Mouse (Mus musculus) cerebellum, postnatal 10 days (tissue): ENCODE results near the gene Cbx8.
A peak's percentile ranks its signal among the peaks of the same experiment; 100 is the strongest.

Experiments used
- DNase-seq, 2 experiments: peaks; one replicate each; pipeline ENCODE4 v3.0.0; 2021; ENCODE audit warnings: mixed read lengths in 2 of 2

Cbx8 gene

DNA sequence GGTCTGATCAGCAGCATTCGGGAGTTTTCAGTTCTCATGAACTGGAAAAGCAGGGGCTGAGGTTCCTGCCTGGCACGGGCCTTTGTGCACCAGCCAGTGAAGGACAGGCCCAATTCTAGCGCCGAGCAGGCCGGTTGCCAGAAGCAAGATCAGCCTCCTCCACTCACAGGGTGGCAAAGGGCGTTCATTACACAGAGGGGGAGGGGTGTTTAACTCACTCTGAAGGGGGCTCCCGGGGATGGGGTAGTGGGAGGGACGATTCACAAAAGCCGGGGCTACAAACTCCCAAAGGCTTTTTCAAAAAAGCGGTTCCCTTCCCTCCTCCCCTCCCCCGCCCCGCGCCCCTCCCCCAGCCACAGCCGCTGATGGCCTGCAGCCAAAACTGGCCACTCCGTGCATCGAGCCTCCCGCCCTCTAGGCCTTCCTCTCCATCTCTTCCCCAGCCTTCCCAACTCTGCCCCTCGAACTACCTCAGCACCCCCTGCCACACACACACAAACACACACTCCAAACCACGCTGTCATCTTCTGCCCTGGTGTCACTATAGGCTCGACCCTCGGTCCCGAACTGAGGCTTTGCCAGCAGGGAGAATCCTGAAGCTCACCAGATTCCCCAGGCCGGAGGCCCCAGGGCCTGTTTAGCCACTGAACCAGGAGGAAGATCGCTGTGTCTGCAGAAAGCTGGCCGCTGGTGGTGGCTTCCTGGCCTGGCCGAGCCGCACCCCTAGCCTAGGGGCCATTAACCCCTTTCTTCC is 38.1 kb upstream of the Cbx8 start:
- peak; percentile 84 to 88 for DNase-seq

DNA sequence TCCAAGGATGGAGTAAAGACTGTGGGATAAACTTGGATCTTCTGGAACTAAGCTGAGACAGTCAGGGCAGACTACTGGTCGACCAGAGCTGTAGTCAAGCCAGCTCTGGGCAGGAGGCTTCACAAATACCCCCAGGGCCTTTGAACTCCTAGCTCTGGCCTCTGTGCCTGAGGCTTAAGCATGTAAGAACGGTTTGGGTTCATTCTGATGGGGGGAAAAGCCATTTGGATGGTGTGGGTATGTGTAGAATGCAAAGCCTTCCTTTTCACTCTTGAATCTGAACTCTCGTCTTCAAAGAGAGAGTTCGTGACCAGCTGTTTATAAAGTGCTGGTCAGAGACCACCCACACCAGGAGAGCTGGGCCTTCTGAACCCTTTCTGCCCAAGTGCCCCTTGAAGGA is 37.0 kb upstream of the Cbx8 start:
- DNase-seq, result no peak

- no peak for DNase-seq
Observed at GRCm38 (mm10) chr11:119075805-119076204, 35.0 kb upstream of the Cbx8 start.

GRCm38 (mm10) chr11:119073876-119074433 is 33.2 kb upstream of the Cbx8 start:
- DNase-seq, result no peak

- DNase-seq, result peak; percentile 72 to 73
Observed at GRCm38 (mm10) chr11:119072986-119073385, 32.2 kb upstream of the Cbx8 start.

DNA sequence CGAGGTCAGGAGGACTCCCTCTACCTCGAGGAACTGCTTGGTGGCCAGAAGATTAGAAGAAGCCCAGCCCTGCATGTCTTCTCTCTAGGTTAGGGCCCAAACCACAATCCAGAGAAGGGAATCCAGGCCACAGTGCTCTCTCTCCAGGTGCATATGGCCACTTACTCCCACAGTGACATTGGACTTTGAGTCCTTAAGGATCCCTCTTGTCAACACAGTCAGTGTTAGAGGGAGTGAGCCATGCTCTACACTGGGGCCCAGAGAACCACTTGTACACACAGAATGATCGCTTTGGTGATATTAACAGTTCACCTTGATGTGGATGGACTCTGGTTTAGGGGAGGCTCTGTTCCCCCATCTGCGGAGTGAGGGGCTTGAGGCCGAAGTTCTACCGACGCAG is 31.5 kb upstream of the Cbx8 start:
- no peak for DNase-seq

DNA sequence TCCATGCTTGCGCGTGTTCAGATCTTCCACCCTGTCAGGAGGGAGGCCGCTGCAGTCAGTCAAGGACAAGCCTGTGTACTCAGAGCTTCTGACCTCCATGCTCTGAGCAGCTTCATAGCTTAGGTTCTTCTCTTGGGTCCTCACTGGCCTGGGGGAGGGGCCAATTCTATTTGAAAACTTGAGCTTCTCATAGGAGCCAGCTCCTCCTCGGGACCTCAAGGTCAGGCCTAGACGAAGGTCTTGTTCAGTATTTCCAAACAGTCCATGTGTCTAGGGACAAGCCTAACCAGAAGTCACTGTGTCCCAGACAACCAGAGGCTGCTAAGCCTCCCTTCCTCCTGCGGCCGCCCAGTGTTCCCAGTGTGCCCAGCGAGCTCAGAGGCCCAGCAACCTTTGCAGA is 26.1 kb upstream of the Cbx8 start:
- DNase-seq, result no peak

DNA sequence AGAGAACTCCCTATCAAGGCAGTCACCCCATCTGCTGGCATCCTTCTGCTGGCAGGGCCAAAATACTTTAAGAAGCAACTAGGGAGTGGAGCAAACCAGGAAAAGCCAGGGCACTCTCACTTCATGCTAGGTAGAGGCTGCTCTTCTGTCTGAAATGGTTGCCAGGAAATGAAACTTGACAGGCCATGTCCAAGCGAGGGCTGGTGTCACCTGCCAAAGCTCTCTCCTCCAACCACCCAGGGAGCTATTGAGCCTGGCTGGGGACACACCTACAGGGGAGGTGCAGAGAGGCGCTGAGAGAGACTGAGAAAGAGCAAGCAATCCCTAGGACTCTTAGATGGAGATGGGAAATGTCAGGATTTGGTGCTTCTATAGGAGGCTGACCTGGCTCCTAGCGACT is 18.5 kb upstream of the Cbx8 start:
- no peak for DNase-seq

DNA sequence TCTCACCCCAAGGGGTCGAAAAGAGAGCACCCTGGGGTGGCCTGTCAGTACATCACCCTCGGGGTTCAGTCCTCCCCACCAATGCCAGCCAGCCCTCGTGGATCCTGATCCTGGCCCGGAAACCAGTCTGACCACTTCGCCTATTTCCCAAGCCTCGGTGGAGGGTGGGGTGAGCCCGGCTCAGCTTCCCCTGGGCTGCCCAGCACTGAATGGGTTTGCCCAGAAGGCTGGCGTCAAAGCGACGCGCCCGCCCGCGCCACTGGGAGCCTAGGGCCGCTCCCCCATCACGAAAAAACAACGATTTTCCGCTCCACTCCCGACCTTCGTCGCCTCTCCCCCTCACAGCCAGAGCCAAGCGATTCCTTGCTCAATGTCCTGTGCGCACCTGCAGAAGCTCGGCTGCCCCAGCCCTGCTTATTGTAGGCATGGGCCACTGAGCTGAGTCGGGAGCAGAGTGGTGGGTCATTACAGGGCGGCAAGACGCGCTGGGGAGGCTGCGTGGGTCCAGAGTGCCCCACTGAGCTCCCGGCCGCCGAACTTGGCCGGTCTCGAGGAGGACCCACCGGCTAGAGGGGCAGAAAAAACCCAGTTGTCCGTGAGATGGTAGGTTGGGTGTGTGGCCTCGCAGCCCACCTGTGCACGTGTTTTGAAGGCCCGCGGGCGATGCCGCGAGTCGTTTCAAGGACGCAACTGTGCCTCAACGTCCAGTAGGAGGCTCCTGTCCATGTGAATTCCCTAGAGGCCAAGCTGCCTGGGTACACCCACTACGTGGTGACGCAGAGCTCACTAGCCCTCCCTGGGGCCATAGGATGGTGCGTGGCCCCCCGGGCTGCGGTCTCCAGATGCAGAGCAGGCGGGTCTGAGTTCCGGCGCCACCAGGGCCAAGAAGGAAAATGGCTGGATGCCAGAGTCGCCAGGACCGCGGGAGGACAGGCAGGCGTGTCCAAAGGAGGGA is 17.5 kb upstream of the Cbx8 start:
- DNase-seq, result peak; percentile 61 to 72

GRCm38 (mm10) chr11:119057291-119057690 is 16.5 kb upstream of the Cbx8 start:
- no peak for DNase-seq

GRCm38 (mm10) chr11:119056301-119057211 is 15.8 kb upstream of the Cbx8 start:
- DNase-seq, result peak; percentile 87 to 90

- DNase-seq, result peak; percentile 49 to 55
Observed at GRCm38 (mm10) chr11:119055571-119056131, 14.9 kb upstream of the Cbx8 start.

DNA sequence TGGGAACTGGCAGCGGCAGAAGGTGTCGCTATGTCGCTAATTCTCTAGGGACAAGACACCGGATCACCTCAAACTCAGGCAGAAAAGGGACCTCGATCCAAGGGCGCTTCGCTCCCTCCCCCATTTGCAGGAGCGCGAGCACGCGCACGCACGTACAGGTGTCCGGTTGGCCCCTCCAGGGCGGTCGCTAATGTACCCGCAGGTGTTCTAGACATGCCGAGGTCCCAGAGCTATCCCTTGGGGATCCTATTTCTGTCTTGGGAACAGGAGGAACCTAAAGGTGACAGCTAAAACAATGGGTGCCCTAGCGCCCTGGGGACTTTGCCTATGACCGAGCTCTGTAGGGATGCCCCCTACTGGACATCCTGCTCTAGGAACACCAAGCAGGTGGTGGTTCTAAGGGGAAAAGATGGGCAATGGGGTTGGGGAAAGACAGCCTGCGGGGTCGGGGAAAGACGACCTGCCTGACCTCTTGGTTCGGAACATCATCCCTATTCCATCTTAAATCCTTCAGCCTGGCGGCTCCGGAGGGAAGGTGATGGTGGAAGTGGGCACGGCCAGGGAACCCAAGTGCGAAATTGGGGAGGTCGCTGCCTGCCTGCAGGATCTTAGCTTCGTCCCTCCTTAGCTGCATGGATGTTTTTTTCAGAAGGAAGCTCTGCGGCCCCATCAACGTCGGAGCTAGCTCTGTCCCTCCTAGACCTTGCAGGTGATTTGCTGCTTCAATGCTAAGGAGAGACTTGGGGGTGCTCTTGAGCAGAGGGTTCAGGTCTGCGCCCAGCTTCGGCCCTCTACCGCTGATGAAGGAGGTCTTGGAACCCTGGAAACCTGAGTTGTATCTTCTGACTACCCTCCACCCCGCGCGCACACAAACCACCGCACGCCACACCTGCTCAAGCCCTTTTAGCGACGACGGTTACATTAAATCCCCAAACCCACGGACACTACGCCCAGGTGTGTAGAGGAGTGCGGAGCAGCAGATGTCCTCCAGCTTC is 13.9 kb upstream of the Cbx8 start:
- peak; percentile 68 to 77 for DNase-seq

DNA sequence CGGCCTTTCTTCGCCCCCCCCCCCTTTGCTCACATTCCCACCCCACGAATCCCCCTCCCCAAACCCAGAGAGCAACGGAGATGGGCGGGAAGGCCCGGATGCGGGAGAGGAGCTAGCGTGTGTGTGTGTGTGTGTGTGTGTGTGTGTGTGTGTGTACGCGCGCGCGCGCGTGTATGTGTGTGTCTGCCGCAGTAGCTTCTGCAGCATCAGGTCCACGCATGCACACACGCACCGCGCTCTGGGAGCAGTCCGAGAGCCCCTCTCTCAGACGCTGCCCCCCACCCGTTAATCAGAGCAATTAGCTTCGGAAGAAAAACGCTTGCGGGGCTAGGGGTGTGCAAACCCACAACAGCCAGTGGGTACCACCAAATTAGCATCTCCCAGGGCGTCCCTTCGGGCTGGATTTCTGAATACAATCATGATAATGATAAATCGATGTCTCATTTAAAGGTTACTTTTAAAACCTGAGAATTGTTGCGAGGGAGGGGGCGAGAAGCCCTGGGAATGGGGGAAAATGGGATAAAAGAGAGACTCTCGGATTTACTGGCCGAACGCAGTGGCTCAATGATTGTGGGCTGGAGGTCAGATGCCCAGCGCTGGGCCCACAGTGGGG is 13.1 kb upstream of the Cbx8 start:
- DNase-seq, result peak; percentile 85 to 87

DNA sequence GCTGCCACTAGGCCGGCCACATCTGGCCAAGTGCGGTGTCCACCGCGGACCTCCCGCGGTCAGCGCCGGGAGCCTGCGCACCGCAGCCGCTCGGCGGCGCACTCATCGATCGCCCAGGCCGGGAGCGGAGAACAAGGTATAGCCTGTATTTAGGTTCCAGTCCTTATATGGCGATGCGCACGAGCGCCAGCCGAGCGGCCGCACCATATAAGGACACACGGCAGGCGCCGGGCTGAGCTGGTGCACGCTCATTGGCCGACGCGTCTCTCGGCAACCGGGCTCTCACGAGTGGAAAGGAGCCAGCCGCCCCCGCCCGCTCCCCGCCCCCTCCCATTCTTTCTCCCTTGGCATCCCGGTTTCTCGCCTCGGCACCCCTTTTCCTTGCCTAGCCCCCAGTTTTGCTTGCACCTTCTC is 12.5 kb upstream of the Cbx8 start:
- DNase-seq, result peak; percentile 91 to 94

DNA sequence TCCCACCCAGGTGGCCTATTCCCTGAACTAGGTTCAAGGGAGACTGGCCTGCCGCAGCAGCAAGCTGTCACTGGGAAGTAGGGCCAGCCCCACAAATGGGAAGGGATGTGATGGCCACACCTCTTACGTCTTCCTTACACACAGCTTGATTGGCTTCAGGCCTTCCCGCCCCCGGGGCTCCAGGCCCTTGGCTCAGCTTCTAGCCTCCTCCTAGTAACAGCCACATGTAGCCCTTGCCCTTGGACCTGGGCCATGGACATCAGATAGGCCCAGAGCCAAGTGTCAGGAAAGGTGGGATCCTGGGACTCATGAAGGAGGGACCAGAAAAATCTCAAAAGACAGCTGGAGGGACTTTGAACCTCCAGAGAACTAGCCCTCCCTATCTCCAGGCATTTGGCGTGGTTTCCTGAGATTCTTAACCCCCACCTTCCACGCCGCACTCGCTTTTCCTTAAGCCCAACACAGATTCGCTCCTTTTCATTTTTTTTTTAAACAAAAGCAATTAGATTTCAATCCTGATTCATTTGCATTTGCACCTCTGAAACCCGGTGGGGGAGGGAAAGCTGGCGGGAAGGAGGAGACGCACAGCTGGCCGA is 12.0 kb upstream of the Cbx8 start:
- peak; percentile 73 to 76 for DNase-seq

DNA sequence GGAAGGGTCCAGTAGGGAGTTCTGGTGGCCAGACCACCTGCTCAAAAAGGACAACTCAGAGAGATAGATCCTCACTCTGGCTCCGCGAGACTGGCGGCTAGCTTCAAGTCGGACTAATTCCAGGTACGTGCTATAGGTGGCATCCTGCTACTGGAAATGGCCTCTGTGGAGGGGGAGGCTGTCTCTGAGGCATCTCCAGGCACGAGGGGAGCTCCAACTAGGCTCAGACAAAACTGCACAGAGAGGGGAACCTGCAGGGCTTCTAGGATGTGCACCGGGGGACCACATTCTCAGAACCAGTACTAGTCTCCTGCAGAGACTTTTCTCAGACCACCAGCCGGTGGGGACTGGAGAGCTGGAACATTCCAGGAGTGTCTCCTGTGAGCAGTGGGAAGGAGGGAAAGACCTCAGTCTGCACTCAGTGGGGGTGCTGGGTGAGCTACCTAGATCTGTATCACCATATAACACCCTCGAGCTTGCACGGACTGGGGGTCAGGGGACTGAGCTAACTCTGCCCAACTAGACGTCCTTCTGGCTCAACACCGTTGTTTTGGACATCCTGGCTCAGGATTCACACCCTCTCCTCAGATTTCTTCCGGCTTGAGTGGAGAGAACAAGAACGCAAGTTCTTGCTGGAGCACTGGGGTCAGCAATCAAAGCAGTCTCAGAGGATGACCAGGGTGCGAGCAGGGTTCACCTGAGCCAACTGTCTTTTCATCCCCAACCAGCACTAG is 11.3 kb upstream of the Cbx8 start:
- DNase-seq, result peak; percentile 77 to 78

GRCm38 (mm10) chr11:119051426-119051825 is 10.7 kb upstream of the Cbx8 start:
- no peak for DNase-seq

- DNase-seq, result no peak
Observed at GRCm38 (mm10) chr11:119050361-119050760, 9.6 kb upstream of the Cbx8 start.
